Mouse (Mus musculus): ENCODE results near the gene Gm17428. TPM values are rescaled to one million over a fixed set of nuclear protein-coding genes. Genes with fewer than 3 reads are reported as not detected.

Gene Gm17428
- total and polyA plus RNA-seq, 3 experiments = not detected

DNA sequence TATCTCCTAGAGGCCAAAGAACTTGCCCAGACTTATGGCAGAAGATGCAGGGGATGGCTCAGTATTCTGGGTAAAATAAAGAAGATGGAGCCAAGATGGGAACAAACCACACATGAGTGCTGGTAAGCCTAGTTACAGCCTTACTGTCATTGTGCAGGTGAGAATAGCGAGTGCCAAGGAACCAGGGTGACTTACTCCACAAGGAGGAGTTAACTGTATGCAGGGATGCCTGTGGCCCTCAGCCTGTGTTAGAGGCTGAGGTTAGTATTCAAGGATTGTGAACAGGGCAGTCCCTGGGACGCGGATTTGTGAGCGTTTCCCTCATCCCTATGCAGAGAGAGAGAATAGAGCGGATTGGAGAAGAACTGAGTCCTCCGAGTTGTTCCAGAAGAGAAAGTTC is 25.1 kb upstream of the Gm17428 start:
- Histone ChIP-seq H3K36me3 (ENCODE audit: control insufficient read depth in 1 of 2, insufficient read depth in 2 of 2, low read length in 2 of 2) (no peaks in the 10 kb centered on the region), H3K9me3 (replicated peaks; ENCODE audit: insufficient read depth, low read length) (no peaks in the 10 kb centered on the region), H3K4me1 (ENCODE audit: control insufficient read depth in 1 of 2, insufficient read depth in 2 of 2, low read length in 2 of 2) (no peaks in the 10 kb centered on the region), H3K9ac (ENCODE audit: control insufficient read depth, low read depth, low read length, poor library complexity, severe bottlenecking) (no peak overlapping the region), H3K27me3 (ENCODE audit: control insufficient read depth in 1 of 2, insufficient read depth in 2 of 2, low read length in 2 of 2) (peaks cover 2 to 6% of the 10 kb centered on the region in 2 experiments; a peak in 2 of 4 replicates), H3K27ac (ENCODE audit: control insufficient read depth, low read depth, low read length) (no peak overlapping the region), H3K79me2 (ENCODE audit: control insufficient read depth, insufficient read depth, low read length, poor library complexity) (no peaks in the 10 kb centered on the region), H3K4me3 (ENCODE audit: control insufficient read depth in 1 of 2, insufficient read depth in 1 of 2, low read depth in 2 of 2, low read length in 2 of 2) (no peak overlapping the region)
- TF ChIP-seq USF2 (IDR thresholded peaks at IDR 0.05; ENCODE audit: borderline replicate concordance in 1 of 2, insufficient read depth in 1 of 2, low read depth in 1 of 2, low read length in 2 of 2) (no peak), EP300 (IDR thresholded peaks at IDR 0.05; ENCODE audit: low read depth in 1 of 2, low read length in 2 of 2) (no peak), ZMIZ1 (IDR thresholded peaks at IDR 0.05; ENCODE audit: low read depth, low read length) (no peak), ZKSCAN1 (IDR thresholded peaks at IDR 0.05; ENCODE audit: low read depth, low read length) (no peak), TCF12 (IDR thresholded peaks at IDR 0.05; ENCODE audit: low read depth, low read length) (no peak), UBTF (IDR thresholded peaks at IDR 0.05; ENCODE audit: borderline replicate concordance, insufficient read depth, low read depth, low read length) (no peak), MAZ (IDR thresholded peaks at IDR 0.05; ENCODE audit: low read depth, low read length) (no peak), ZNF384 (IDR thresholded peaks at IDR 0.05; ENCODE audit: low read depth, low read length) (no peak), USF1 (IDR thresholded peaks at IDR 0.05; ENCODE audit: low read depth, low read length) (no peak), CTCF (IDR thresholded peaks at IDR 0.05 in 2 of 3, conservative IDR thresholded peaks at IDR 0.05 in 1 of 3; ENCODE audit: control insufficient read depth in 1 of 3, insufficient read depth in 1 of 3, low read depth in 2 of 3, low read length in 3 of 3, poor library complexity in 1 of 3, severe bottlenecking in 1 of 3) (no peak), ELF1 (IDR thresholded peaks at IDR 0.05; ENCODE audit: low read depth, low read length) (no peak), JUND (IDR thresholded peaks at IDR 0.05; ENCODE audit: low read depth, low read length) (no peak), ZC3H11A (IDR thresholded peaks at IDR 0.05; ENCODE audit: low read depth, low read length) (no peak), TBP (IDR thresholded peaks at IDR 0.05; ENCODE audit: low read depth, low read length) (no peak), POLR2AphosphoS2 (IDR thresholded peaks at IDR 0.05; ENCODE audit: low read length) (no peak), HCFC1 (IDR thresholded peaks at IDR 0.05; ENCODE audit: low read depth, low read length) (no peak), POLR2A (IDR thresholded peaks at IDR 0.05; ENCODE audit: control insufficient read depth in 1 of 2, insufficient read depth in 1 of 2, low read depth in 1 of 2, low read length in 2 of 2, poor library complexity in 1 of 2) (no peak), SIN3A (IDR thresholded peaks at IDR 0.05; ENCODE audit: low read length) (no peak), POLR2AphosphoS5 (IDR thresholded peaks at IDR 0.05; ENCODE audit: borderline replicate concordance, low read depth, low read length) (no peak), SMC3 (IDR thresholded peaks at IDR 0.05; ENCODE audit: low read depth, low read length) (no peak)
- DNase-seq (ENCODE audit: low read depth, low spot score) = no peak

DNA sequence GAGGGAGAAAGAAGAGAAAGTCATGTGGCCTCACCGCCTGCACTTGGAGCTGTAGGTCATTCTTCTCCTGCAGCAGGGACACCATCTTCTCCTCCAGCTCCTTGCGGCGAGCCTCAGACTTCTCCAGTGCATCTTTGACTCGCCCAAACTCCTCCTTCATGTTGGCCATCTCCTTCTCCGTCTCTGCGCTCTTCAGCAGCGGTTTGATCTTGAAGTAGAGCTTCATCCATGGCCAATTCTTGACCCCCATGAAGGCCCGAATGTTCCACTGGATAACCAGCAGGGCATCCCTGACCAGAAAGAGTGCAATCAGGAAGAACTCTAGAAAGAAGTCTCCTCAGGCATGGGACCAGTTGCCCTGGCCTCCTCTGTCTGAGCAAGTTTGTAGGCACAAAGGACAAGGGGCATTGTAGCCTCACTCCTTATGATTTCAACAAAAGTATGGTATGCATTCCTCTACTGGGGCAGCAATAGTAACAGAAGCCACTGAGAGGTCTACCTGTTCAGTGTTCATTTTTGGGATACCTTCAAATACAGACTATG is 23.0 kb upstream of the Gm17428 start:
- TF ChIP-seq CHD2 (IDR thresholded peaks at IDR 0.05; ENCODE audit: low read length) = no peak
- TF ChIP-seq ETS1 (IDR thresholded peaks at IDR 0.05; ENCODE audit: low read depth, low read length) = no peak
- no peak for TF ChIP-seq NELFE (IDR thresholded peaks at IDR 0.05; ENCODE audit: low read depth, low read length)
- TF ChIP-seq USF1 (IDR thresholded peaks at IDR 0.05; ENCODE audit: low read depth, low read length) = no peak
- no peak for TF ChIP-seq MYC (IDR thresholded peaks at IDR 0.05; ENCODE audit: low read depth, low read length)
- TF ChIP-seq USF2 (IDR thresholded peaks at IDR 0.05; ENCODE audit: borderline replicate concordance in 1 of 2, insufficient read depth in 1 of 2, low read depth in 1 of 2, low read length in 2 of 2) = no peak
- no peak for TF ChIP-seq UBTF (IDR thresholded peaks at IDR 0.05; ENCODE audit: borderline replicate concordance, insufficient read depth, low read depth, low read length)
- TF ChIP-seq TBP (IDR thresholded peaks at IDR 0.05; ENCODE audit: low read depth, low read length) = no peak
- TF ChIP-seq ELF1 (IDR thresholded peaks at IDR 0.05; ENCODE audit: low read depth, low read length) = no peak
- no peak for TF ChIP-seq CTCF (IDR thresholded peaks at IDR 0.05 in 2 of 3, conservative IDR thresholded peaks at IDR 0.05 in 1 of 3; ENCODE audit: control insufficient read depth in 1 of 3, insufficient read depth in 1 of 3, low read depth in 2 of 3, low read length in 3 of 3, poor library complexity in 1 of 3, severe bottlenecking in 1 of 3)
- TF ChIP-seq GATA1 (IDR thresholded peaks at IDR 0.05; ENCODE audit: low read depth, low read length) = no peak
- no peak for TF ChIP-seq JUND (IDR thresholded peaks at IDR 0.05; ENCODE audit: low read depth, low read length)
- TF ChIP-seq MAX (IDR thresholded peaks at IDR 0.05; ENCODE audit: low read length) = no peak
- no peak for TF ChIP-seq MAFK (IDR thresholded peaks at IDR 0.05; ENCODE audit: borderline replicate concordance, low read depth, low read length)
- TF ChIP-seq MEF2A (IDR thresholded peaks at IDR 0.05; ENCODE audit: extremely low read depth, insufficient replicate concordance, low read depth, low read length, poor library complexity, severe bottlenecking) = no peak
- no peaks in the 10 kb centered on the region for H3K9me3 ChIP-seq (replicated peaks; ENCODE audit: insufficient read depth, low read length)
- H3K36me3 ChIP-seq (ENCODE audit: control insufficient read depth in 1 of 2, insufficient read depth in 2 of 2, low read length in 2 of 2) = no peaks in the 10 kb centered on the region
- no peaks in the 10 kb centered on the region for H3K4me1 ChIP-seq (ENCODE audit: control insufficient read depth in 1 of 2, insufficient read depth in 2 of 2, low read length in 2 of 2)
- H3K9ac ChIP-seq (ENCODE audit: control insufficient read depth, low read depth, low read length, poor library complexity, severe bottlenecking) = no peak overlapping the region
- H3K79me2 ChIP-seq (ENCODE audit: control insufficient read depth, insufficient read depth, low read length, poor library complexity) = no peaks in the 10 kb centered on the region
- H3K4me3 ChIP-seq (ENCODE audit: control insufficient read depth in 1 of 2, insufficient read depth in 1 of 2, low read depth in 2 of 2, low read length in 2 of 2) = no peak overlapping the region
- no peak overlapping the region for H3K27ac ChIP-seq (ENCODE audit: control insufficient read depth, low read depth, low read length)
- H3K27me3 ChIP-seq (ENCODE audit: control insufficient read depth in 1 of 2, insufficient read depth in 2 of 2, low read length in 2 of 2) = peaks cover 2 to 6% of the 10 kb centered on the region in 2 experiments; a peak in 2 of 4 replicates
- no peak for DNase-seq (ENCODE audit: low read depth, low spot score)

Data from MEL (cell line).